Mouse (Mus musculus): ENCODE data around the gene Npb.
"Not testable (repeated sequence)": the region's sequence is repeated elsewhere in the genome, so short reads cannot be mapped to it uniquely, and the experiment has no call there.

The Npb gene

DNA sequence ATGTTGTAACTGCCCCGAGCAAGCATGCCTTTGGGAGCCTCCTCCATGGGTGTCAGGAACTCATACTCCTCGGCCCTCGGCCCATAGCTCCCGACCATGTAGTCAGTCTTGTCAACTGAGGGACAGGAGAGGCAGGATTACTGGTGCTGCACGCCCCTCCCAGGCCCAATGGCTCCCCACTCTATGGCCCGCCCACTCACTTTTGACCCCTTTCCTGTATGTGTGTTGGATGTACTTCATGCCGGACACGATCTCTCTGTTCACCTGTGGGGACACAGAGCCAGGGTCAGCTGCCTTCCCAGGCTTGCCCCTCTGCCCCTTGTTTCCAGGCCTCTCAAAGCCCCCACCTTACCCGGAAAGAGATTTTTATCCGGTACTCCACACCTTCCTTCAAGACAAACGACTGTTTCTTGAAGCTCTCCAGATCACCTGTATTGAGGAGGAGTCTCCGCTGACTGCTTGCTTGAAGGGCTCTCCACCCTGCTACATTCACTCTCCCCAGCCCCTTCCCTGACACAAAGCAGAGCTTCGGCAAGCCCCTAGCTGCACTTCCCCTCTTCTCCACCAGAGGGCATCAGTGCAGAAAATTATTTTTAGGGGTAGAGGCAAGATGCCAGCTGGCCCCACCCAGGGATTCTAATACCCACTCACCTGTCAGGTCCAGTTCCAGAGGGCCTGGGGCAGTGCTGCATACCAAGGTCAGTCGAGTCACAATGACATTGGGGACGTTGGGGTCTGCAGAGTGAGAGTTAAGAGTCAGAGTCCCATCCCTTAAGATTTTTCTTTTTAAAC lies 28.8 kb upstream of the Npb start:
- DNase-seq (ENCODE audit: low spot score) = peak; percentile 73

DNA sequence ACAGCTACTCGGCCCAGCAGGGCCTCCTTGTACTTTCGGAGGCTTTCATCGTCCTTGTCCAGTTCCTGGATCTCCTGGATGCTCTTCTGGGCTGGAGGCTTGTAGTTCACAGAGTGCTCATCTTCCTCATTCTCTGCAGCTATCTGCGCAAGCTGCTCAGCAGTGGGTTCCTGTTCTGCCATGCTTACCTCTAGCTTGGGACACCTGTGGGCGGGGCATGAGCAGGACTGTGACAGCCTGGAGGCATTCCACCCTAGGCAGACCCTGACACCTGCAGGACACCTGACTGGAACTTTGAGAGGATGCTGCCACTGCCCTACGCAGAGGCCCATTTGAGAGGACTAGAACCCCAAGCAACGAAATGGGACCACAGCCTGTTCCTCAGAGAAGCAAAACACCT lies 28.1 kb upstream of the Npb start:
- DNase-seq (ENCODE audit: low spot score) = no peak

DNA sequence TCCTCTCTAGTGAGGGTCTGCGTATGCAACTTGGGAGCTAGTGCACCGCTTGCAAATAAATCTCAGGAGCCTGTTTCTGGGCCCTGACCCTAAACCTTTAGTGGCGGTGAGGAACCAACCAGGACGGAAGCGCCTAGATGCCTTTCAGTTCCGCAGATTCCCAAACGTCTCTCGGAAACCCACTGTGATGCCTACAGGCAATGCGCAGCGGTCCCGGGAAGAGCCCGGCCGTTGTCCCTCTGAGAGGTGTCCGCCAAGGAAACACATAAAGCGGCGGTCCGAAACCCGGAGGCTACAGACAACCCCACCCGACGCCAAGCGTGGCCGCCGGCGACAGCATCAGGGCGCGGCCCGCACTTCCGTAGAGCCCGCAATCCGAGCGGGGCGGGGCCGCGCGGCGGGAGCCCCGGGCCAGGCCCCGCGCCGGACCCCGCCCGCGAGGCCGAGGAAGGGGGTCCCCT lies 27.4 kb upstream of the Npb start:
- DNase-seq (ENCODE audit: low spot score) = peak; percentile 51

DNA sequence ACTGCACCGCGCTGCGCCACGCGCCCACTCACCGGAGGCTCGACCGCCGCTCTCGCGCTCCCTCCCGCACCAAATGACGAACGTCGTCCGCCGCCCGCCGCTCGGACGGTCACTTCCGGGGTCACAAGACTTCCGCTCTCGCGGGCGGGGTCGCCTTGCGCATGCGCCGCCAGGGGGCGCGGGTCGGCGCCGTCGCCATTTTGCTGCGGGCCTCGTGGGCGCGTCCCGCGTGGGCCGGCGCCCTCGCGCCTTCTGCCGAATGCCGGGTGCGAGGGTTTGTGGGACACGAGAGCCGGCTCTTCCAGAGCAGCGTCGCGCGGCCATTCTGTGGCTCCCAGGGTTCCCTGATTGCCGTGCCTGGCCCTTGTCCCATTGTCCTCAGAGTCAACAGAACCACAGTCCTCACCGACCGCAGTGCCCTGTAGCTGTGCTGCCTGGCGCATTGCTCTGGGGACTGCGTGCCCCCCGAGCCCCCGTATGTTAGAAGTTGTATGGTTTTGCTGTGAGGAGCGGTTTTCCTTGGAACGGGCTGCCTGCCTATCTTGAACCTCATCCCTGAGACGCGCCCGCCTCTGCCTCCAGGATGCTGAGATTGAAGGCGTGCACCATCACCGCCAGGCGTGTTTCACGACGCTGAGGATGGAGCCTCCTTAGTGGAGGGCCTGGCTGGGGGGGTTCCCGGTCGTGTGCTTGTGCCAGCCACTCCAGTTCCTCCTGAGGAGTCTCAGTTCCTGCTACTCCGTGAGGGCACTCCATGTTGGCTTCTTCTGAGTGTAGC lies 26.6 kb upstream of the Npb start, which contains the start of gene Arhgdia:
Gene Arhgdia (minus strand): TSS at position 135 of the 778 bp plus-strand sequence.
- DNase-seq (ENCODE audit: low spot score) = peak; percentile 83

DNA sequence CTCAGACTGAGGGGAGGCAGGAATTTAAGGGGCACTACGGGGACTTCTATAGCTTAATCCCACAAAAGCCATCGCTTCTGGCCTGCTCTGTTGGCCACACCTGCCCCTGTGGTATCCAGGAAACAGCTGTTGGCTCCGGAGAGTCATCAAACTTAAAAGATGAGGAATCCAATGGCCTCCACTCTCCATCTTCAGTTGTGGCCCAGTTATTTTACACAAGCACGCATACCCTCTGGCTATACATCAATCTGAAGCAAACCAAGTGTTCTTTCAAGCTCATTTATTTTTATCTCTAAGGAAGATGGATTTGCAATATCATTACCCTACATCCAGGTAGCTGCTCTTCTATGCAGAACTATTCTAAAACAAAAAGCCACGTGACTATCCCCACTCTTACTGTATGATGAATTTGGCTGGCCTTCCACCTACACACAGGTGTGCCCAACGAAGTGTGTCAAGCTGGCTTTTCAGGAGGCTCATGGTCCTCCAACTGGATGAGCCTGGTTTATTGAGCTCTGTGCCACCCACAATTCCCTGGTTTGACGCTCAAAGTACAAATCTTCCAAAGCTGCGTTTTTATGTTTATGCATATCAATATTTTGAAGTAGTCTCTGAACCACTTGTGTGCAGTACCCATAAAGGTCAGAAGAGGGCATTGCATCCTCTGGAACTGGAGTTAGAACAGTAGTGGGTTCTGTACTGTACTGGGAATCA lies 25.9 kb upstream of the Npb start:
- peak; percentile 43 for DNase-seq (ENCODE audit: low spot score)

DNA sequence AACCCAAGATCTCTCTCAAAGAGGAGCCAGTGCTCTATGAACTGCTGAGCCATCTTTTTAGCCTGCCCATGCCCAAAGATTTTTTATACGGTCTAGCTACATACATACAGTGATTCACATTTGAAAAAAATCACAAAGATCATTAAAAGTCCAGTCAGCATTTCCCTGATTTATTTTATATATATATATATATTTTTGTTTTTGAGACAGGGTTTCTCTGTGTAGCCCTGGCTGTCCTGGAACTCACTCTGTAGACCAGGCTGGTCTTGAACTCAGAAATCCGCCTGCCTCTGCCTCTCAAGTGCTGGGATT lies 25.3 kb upstream of the Npb start:
- DNase-seq (ENCODE audit: low spot score) = not testable (repeated sequence)

DNA sequence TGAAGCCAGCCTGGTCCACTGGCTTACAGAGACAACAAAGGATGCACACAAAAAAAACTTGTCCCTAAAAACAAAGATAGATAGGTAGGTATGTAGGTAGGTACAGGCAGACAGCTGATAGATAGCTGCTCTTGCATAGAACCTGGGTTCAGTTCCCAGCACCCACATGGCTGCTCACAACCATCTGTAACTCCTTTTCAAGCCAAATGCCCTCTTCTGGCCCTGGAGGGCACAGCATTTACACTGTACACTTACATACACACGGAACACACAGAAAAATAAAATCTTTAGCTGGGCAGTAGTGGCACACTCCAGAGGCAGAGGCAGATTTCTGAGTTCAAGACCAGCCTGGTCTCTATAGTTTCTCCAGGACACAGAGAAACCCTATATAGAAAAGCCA lies 24.3 kb upstream of the Npb start:
- no peak for DNase-seq (ENCODE audit: low spot score)

DNA sequence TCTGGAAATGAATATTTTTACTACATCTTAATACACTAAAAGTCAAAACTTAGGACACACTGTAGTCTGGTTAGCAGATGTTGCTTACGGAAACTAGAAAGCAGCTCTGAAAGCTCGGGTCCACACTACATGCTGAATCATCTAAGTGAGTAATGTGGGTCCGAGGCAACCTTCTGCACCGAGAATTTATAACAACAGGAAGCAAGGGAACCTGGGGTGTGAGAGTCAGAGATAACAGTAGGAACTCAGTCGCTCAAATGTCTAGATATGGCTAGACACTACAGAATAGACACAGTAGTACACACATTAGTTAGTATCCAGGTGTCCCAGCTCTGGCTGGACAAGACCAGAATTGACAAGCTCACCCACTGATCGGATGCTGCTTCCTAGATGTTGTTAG lies 19.7 kb upstream of the Npb start:
- no peak for DNase-seq (ENCODE audit: low spot score)

DNA sequence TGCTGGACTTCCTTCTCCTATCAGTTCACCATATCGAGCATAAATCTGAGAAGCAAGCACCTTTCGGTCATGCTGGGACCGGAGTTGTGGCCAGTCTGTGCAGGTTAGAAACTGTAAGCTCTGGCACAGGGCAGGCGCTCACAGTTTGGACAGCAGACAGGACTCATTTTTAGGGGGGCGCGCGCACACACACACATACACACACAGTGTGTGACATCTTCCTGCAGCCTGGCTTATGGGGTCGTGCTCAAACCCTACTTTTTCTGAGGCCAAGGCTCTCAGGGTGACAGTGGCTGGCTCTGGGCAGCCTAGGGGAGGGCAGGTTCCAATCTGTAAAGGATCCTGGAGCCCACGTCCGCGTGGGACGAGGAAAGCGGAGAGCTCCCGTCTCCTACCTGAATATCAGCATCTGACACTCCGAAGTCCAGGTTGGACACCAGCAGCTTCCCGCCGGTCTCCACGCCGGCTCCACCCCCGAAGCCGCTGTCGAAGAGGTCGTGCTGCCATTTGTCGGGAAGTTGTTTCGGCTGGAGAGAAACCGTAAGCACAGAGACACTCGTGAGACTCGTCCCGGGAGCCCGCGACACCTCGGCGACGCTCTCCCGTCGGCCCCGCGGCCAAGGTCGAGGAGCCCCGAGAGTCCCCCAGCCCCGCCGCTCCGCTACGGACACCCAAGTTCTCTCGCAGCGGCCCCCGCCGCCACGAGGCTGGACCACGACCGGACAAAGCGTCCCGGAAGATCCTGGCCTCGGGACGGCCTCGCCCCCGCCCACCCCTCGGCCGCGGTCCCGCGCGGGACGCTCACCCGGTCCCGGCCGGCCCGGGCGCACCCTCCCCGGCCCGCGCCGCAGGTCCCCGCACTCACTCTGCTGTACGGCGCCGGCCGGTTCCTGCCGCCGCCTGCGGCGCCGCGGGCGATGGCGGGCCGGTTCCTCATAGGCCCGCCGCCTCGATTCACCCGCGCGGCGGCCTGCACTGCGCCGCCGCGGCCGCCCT lies 10.7 kb upstream of the Npb start:
- DNase-seq (ENCODE audit: low spot score) = no peak

DNA sequence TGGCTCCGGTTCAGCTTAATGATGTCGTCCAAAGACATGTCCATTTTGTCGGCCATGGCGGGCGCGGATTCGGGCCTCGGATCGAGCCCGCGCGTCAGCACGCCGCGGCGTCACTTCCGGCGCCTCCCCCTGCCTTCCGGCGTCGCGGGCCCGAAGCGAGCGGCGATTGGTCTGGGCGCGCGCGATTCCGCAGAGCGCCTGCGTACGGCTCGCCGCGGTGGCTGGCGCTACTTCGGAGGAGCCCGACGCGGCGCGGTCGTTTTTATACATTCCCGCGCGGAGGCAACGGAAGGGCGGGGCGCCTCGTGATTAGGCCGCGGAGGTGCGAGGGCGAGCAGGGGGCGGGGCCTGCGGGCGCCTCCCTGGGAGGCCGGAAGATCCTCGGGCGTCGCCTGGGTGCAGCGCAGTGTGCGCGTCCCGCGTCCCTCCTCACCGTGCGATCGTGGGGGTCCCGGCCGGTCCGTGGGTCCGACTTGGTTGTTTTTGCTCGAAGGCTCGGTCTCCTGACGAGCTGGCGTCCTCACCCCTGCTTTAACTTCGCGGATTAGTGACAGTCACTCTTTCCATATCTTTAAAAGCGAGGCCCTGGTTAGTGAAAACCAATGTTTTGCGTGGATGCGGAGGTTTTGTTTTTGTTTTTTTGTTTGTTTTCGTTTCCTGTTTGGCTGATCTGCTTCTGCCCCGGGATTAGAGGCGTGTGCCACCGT lies 9.8 kb upstream of the Npb start, which contains the start of the genes Alyref and Anapc11:
Gene Alyref (minus strand): TSS at position 83 of the 707 bp plus-strand sequence.
Gene Anapc11 (plus strand): TSS at position 139 of the 707 bp plus-strand sequence.
- DNase-seq (ENCODE audit: low spot score) = peak; percentile 89

DNA sequence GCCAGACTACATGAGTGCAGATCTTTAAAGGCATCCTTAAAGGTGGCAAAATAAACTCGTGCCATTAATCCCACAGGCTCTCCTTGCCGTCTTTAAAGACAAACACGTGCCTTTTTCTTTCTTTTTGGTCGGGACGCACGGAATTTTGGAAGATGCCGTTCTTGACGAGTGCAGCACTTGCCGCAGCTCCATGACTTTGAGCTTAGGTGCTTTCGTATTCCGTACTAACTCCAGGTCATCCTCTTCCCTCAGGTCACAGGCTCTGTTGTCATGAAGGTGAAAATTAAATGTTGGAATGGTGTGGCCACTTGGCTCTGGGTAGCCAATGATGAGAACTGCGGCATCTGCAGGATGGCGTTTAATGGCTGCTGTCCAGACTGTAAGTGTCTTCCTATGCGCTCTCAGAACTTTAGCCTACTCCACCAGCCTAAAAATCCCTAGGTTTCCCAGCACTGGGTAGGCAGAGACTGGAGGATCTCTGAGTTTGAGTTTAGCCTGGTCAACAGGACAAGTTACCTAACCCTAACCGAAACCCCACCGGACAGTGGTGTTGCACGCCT lies 9.2 kb upstream of the Npb start:
- no peak for DNase-seq (ENCODE audit: low spot score)

DNA sequence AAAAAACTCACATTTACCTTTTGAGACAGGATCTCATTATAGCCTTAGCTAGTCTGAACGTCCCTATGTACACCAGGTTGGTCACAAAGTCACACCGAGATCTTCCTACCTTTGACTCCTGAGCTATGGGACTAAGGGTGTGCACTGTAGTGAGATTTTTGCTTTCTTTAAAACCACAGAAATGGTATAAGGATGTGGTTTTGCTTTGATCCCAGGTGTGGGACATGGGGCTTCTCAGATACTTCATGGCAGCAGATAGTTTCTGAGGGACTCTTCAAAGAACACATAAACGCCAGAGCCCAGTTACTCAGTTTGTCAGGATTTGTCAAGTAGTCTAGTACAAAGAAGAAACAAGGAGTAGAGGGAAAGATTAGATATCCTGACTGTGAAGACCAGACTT lies 7.6 kb upstream of the Npb start:
- DNase-seq (ENCODE audit: low spot score) = no peak

DNA sequence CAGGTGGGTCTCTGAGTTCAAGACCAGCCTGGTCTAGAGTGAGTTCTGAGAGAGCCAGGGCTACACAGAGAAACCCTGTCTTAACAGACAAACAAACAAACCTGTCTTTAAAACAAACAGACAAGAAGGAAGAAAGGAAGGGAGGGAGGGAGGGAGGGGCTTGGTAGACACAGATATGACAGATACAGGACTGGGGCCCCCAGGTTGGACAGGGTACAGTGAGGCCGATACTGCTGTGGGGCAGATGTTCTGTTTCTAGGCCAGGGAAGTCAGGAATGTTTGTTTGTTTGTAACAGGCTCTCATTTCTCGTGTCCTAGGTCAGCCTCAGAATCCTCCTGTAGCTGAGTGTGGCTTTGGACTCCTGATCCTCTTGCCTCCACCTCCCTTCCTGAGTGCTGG lies 4.7 kb upstream of the Npb start:
- no peak for DNase-seq (ENCODE audit: low spot score)

DNA sequence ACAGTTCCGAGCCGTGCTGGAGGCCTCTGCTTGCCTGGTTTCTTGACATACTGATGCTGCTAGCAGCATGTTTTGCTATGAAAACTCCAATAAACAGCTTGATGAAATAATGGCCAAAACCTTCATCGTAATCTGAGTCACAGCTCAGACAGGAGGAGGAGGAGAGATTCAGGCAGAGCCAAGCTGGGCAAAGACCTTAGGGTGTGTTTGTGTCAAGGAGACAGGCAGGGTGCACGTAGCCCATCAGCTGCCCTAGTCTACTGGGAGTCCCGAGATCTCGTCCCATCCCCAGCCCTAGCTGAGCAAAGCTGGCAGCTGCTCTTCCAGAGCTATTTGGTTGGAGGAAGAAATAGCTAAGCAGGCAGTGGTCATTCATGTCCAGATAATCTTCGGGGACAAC lies 2.6 kb upstream of the Npb start:
- DNase-seq (ENCODE audit: low spot score) = no peak

DNA sequence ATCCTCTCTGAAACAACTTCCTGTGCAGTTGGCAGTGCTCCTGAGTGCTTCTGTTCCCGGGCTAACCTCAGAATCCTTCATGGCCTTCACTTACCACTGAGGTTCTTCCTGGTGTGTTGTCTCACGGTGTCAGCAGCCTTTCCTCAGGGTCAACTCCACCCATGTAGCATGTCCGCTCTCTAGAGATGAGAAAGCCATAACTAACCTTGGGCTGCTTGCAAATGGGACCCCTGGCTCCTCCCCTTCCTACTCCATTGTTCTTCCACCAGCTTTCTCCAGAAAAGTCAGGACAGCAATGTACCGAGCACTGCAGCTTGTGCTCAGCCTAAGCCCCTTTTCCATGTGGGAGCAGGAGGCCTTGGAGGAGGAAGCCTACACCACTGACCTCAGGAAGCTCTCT lies 1.5 kb upstream of the Npb start:
- no peak for DNase-seq (ENCODE audit: low spot score)

DNA sequence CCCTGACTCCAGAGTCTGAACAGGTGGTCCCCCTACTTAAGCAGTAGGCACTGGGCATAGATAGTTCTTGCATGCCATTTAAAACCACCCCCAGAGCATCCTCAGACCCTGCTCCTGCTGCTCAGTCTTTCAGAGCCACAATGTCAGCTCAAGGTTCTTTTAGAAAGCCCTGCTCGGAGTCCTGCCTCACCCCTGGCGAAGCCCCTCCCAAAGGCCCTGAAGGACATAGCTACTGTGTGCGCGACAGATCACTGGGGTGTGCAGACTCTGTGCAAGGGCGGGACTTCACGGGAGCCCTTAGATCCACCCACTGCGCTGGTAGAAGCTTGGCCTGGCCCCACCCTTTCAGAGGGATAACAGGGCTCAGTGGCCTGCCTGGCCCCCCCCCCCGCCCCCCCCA lies 973 bp downstream of the Npb start:
- no peak for DNase-seq (ENCODE audit: low spot score)

DNA sequence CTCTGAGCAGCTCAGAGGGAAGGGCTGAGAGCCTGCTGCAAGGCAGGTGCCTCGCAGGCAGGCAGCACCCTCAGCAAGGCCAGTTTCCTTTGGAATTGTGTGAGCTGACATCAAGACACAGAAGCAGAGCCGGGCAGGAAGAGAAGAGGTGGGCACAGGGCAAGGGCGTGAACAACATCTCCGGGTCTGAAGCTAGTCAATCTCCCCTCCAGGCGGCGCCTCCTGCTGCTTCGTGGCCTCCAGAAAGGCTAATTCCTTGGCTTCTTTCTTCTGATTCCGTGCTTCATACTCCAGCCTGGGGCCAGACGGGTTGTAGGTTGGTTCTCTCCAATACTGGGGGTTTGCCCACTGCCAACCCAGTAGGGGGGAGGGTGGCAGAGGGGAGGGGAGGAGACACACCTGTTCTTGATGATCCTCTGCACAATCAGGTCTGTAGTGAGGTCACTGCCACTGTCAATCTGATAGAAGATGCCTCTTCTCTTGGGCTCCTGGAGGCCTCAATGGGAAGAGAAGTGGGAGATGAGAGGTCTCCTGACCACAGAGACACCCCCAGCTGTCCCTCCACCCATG lies 2.3 kb downstream of the Npb start:
- no peak for DNase-seq (ENCODE audit: low spot score)

DNA sequence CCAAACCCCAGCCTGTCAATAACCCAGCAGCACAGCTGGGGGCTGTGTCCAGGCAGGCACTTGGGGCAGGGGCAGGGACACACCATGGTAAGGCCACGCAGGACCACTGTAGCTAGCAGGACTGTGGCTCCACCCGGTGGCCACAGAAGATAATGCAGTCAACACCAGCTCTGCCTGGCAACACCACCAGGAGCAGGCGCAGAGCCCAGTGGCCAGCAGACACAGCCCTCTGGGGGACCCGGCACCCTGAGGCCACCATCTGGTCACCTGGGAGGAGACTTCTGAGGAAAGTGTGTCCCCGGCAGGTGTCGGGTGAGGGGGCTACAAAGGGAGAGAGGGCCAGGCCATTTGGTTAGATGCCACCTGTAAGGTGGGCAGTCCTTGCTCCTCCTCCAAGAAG lies 4.5 kb downstream of the Npb start:
- peak; percentile 66 for DNase-seq (ENCODE audit: low spot score)

DNA sequence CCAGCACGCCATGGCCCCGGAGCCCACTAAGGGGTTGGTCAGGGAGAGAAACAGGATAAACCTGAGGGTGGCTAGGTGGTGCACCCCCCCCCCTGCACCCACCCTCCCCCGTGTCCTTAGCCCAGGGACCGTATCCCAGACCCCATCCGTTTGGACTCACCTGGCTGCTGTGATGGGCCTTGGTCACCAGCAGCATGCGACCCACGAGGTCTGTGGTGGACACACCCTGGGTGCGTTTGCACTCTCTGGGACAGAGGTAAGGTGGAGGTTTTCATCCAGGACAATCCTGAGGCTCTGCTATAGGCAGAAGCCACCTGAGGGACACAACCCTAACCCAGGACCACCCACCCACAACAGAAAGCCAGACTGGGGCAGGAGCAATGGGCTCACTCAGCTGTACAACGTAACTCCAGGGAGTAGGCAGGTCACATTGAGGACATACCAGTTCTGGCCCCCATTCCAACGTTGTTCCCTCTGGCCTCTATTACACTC lies 5.2 kb downstream of the Npb start:
- DNase-seq (ENCODE audit: low spot score) = no peak

DNA sequence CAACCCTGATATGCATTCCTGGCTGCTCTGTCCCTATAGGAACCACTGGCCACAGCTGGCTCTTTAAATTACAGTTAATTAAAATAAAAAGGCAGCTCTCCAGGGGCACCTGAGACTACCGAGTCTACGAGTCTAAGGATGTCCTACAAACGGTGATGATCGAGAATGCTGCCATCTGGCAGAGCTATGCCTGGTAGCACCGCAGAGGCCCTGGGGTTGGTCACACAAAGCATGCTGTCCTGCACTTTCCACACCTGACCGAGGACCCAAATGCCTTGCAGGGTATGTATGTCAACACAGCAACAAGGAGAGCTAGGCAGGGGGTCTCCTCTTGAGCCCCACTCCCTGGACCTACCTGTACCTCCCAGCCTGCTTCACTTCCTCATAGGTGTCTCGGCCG lies 5.7 kb downstream of the Npb start:
- no peak for DNase-seq (ENCODE audit: low spot score)

Data from spleen, adult 12 weeks (tissue).